21 mouse cellular contexts compared by ENCODE assay signal in genomic region chr5:147098667-147099066, GRCm38 (mm10).
"Had no signal": no experiment of that assay in that cellular context is flagged by ENCODE, and none has a peak within 500 bp of the region (broad histone marks: within the 10 kb centered on the region; RNA-seq: fewer than 3 reads in every experiment).

No protein-coding gene starts in this region.

- H3K27me3 ChIP-seq: kidney, embryonic 15.5 days; liver, embryonic 12.5 days; liver, embryonic 15.5 days; lung, embryonic 15.5 days; megakaryocyte, embryonic 14.5 days; midbrain, embryonic 13.5 days; neural tube, embryonic 13.5 days had no signal

- H3K9me3 ChIP-seq: kidney, embryonic 15.5 days; liver, embryonic 12.5 days; liver, embryonic 15.5 days; lung, embryonic 15.5 days; megakaryocyte, embryonic 14.5 days; midbrain, embryonic 10.5 days; midbrain, embryonic 13.5 days; neural tube, embryonic 13.5 days had no signal

- H3K9ac ChIP-seq: kidney, embryonic 15.5 days; liver, embryonic 12.5 days; liver, embryonic 15.5 days; lung, embryonic 15.5 days; midbrain, embryonic 13.5 days; neural tube, embryonic 13.5 days had no signal

- H3K4me2 ChIP-seq: kidney, embryonic 15.5 days; liver, embryonic 12.5 days; liver, embryonic 15.5 days; lung, embryonic 15.5 days; midbrain, embryonic 13.5 days; neural tube, embryonic 13.5 days had no signal

- DNase-seq: kidney, adult 11 months; kidney, adult 8-10 months; kidney, postnatal 14 days; kidney, postnatal 4 days; liver; lung, adult 18-20 months; lung, postnatal 10 days; lung, postnatal 36 days; retina, postnatal 1 day; right cerebral cortex, postnatal 25 days; thymus, postnatal 25 days had no signal

- H3K4me3 ChIP-seq: kidney, embryonic 15.5 days; liver, embryonic 12.5 days; liver, embryonic 15.5 days; lung, embryonic 15.5 days; megakaryocyte, embryonic 14.5 days; midbrain, embryonic 10.5 days; midbrain, embryonic 13.5 days; myocyte; neural tube, embryonic 13.5 days had no signal

- H3K4me1 ChIP-seq: liver, embryonic 12.5 days; liver, embryonic 15.5 days; midbrain, embryonic 10.5 days; midbrain, embryonic 13.5 days; neural tube, embryonic 13.5 days had no signal

- ATAC-seq: liver, embryonic 12.5 days; midbrain, embryonic 13.5 days; midbrain, embryonic 16.5 days had no signal

- H3K27ac ChIP-seq: kidney, embryonic 15.5 days; liver, embryonic 12.5 days; liver, embryonic 15.5 days; lung, embryonic 15.5 days; midbrain, embryonic 10.5 days; midbrain, embryonic 13.5 days; neural tube, embryonic 13.5 days had no signal
